Mouse (Mus musculus) erythroid progenitor cell, adult 5-6 weeks (primary cell): Measurements from ENCODE around the gene Gng11. TPM values are rescaled to one million over a fixed set of nuclear protein-coding genes. Genes with fewer than 3 reads are reported as not detected.

Experiments used
- total RNA-seq, 2 experiments: library from RNA; stranded (forward) in 1 of 2; stranded (reverse) in 1 of 2; fragments of 150-400 nt in 1 of 2; fragments of 186-747, 209-891 nt in 1 of 2; gene quantifications; 2 replicates each; pipeline versions ENCODE4 v1.2.3 to v1.2.4; 2015 to 2017; ENCODE audit warnings: low replicate concordance in 2 of 2

Gng11 gene
- total RNA-seq, 2 experiments from 2014 or later, result not detected

Other genes with a start within 250 kb of the Gng11 start
- gene Calcr, start 239.2 kb upstream of the Gng11 start, total RNA-seq (2015; ENCODE audit: low replicate concordance), result not detected in 2 replicates
- not detected in 2 replicates for gene Calcr, start 239.2 kb upstream of the Gng11 start, total RNA-seq (2017; ENCODE audit: low replicate concordance)
- 5.9 TPM in 1 of 2 replicates, not detected in the other for gene Tfpi2, start 15.0 kb upstream of the Gng11 start, total RNA-seq (2015; ENCODE audit: low replicate concordance)
- gene Tfpi2, start 15.0 kb upstream of the Gng11 start, total RNA-seq (2017; ENCODE audit: low replicate concordance), result not detected in 2 replicates
- gene Gngt1, start 10.1 kb upstream of the Gng11 start, total RNA-seq (2015; ENCODE audit: low replicate concordance), result not detected in 2 replicates
- not detected in 2 replicates for gene Gngt1, start 10.1 kb upstream of the Gng11 start, total RNA-seq (2017; ENCODE audit: low replicate concordance)
- gene Bet1, start 83.1 kb downstream of the Gng11 start, total RNA-seq (2015; ENCODE audit: low replicate concordance), result 10.1 and 21.0 TPM in 2 replicates
- gene Bet1, start 83.1 kb downstream of the Gng11 start, total RNA-seq (2017; ENCODE audit: low replicate concordance), result 10.8 and 13.2 TPM in 2 replicates